Mouse (Mus musculus) CD4-positive helper T cell, adult 2 months (primary cell): Measurements from ENCODE around the gene Angptl4.
"Not testable (repeated sequence)": the region's sequence is repeated elsewhere in the genome, so short reads cannot be mapped to it uniquely, and the experiment has no call there.

Experiments used
- DNase-seq: peaks from one replicate; pipeline ENCODE4 v3.0.0-alpha.2; 2012; ENCODE audit warnings: low read depth, missing footprints, low spot score

The Angptl4 gene

GRCm38 (mm10) chr17:33781124-33781977 lies at the start of gene Angptl4:
TSS of gene Angptl4 (minus strand) at chr17:33781830.
- peak; percentile 82 for DNase-seq

DNA sequence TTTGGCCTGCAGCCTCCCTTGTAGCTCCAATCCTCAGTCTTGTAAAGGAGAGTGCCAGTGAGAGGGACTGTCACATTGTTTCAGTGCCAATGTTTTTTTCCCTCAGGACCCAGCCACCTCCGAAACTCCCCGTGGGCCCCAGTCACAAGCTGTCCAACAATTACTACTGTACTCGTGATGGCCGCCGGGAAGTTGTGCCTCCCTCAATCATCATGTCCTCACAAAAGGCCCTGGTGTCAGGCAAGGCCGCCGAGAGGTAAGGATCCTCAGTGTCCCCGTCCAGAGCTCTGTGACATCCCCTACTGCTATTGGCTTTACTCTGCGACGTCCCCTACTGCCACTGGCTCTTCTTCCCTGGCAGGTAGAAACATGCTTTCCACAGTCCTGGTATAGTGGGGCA lies 47.9 kb upstream of the Angptl4 start:
- no peak for DNase-seq

GRCm38 (mm10) chr17:33828892-33829291 lies 47.3 kb upstream of the Angptl4 start:
- DNase-seq, result no peak

- peak; percentile 81 for DNase-seq
These were observed 45.2 kb upstream of the Angptl4 start for GRCm38 (mm10) chr17:33826850-33827249.

DNA sequence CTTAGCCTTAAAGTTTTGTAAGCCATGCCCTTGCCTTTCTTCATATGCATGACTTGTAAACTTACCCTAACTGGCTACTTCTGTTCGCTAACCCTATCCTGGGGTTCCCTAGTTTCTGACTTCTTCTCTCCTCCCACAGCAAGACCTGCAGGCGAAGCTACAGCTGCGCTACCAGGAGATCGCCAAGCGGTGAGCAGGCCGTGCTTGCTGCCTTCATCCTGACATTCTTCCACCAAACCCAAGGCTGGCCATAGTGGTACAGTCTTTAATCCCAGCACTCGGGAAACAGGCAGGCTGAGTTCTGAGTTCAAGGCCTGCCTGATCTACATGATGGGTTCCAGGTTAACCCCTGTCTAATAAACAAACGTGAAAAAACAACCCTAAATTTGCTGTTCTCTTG lies 43.8 kb upstream of the Angptl4 start:
- DNase-seq, result no peak

DNA sequence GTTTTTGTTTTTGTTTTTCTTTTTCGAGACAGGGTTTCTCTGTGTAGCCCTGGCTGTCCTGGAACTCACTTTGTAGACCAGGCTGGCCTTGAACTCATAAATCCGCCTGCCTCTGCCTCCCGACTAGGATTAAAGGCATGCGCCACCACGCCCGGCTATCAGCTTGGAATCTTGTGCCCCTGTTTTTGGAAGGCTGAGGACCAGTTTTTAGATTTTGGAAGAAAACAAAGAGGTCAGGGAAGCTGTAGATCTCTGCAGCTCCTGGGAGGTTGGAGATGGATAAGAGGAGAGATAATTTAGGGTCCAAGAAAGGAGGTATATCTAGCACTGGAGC lies 43.3 kb upstream of the Angptl4 start:
- DNase-seq, result not testable (repeated sequence)

DNA sequence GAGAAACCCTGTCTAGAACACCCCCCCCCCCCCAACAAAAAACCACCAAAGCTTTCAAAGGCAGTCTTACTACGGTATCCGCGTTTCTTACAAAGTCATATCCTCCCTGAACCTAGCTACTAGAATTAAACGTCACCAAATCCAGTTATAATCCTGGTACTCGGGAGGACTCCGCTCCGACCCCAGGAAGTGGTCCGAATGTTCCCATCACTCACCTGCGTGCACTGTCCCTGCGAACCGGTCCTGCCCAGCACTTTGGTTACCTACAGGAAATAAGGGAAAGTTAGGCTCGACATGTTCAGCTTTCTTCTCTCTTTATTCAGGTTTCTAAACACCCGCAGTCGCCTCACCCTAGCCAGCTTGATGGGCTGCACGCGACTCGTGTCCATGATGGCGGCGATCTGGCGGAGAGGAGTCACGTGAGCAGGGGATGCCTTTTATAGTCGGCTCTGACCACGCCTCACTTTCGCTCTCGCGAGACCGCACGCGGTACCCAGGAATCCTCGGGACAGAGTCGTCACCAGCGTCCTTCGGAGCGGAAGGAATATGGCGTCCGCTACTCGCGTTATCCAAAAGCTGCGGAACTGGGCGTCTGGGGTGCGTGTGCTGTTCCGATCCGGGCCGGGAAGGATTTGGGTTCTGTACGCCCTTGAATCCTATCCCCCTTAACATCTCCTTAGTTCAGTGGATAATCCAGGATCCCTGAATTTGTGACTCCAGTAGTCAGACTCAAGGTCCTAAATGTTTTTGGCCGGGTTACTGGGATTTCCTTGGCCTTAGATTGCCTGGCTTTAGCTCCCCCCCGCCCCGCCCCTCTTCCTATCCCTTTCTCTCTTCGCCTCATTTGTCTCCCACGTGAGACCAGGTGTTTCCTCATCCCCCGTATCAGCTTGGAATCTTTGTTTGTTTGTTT lies 42.7 kb upstream of the Angptl4 start, which contains the start of the genes Rps28 and Ndufa7:
Gene Rps28 (minus strand): TSS at position 479 of the 913 bp plus-strand sequence.
Gene Ndufa7 (plus strand): TSS at position 489 of the 913 bp plus-strand sequence.
- DNase-seq, result peak; percentile 97

DNA sequence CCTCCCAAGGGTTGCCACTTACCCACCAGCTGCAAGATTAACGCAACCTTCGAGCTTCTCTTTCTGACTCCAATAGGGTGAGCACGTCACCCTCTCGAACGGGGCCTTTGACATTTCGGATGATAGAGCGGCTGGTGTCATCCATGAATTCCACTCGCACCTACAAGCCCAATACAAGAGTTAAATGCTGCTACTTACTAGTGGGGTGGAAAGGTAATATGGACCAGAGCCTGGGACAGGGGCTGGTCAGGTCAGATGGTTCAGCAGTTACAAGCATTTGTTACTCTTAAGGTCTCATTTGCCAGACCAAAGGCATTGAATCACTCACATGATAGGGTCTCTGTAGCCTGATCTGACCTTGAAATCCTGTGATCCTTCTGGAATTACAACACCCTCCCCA lies 41.5 kb upstream of the Angptl4 start:
- not testable (repeated sequence) for DNase-seq

GRCm38 (mm10) chr17:33822436-33822959 lies 40.9 kb upstream of the Angptl4 start:
- DNase-seq, result no peak

- no peak for DNase-seq
These were observed 36.5 kb upstream of the Angptl4 start for GRCm38 (mm10) chr17:33817969-33818643.

- DNase-seq, result peak; percentile 95
These were observed 35.7 kb upstream of the Angptl4 start for GRCm38 (mm10) chr17:33817184-33817968.

GRCm38 (mm10) chr17:33816612-33817011 lies 35.0 kb upstream of the Angptl4 start:
- DNase-seq, result no peak

GRCm38 (mm10) chr17:33815399-33815798 lies 33.8 kb upstream of the Angptl4 start:
- DNase-seq, result no peak

- DNase-seq, result no peak
These were observed 31.4 kb upstream of the Angptl4 start for GRCm38 (mm10) chr17:33812990-33813389.

DNA sequence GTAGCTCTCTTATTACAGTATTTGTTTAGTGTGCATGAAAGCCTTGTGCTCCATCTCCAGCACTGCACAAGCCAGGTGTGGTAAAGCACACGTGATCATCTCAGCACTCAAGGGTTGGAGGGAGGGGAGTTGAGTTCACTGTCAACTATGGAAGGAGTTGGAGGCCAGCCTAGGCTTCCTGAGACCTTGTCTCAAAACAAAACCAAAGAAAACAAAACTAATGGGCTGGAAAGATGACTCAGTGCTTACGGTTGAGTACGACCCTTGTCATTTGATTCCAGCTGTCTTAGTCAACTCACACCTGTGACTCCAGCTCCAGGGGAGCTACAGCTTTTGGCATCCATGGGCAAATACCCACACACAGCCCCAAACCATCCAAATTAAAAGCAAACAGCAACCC lies 30.8 kb upstream of the Angptl4 start:
- no peak for DNase-seq

DNA sequence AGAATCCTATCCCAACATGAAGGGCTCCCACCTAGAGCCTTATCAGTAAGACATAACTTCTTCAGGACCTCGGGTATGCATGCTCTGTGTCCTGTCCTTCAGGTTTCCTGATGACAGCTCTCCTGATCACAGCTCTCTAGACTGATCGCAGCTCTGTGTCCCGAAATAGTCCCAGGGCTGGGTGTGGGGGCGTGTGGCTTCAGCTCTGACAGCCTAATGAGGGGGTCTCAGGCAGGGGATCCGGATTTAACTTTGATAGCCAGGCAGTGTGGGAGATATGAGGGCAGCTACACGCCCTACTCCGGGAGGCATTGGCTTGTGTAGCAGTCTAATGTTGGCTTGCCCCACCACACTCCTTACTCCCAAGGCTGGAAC lies 29.5 kb upstream of the Angptl4 start:
- DNase-seq, result no peak

DNA sequence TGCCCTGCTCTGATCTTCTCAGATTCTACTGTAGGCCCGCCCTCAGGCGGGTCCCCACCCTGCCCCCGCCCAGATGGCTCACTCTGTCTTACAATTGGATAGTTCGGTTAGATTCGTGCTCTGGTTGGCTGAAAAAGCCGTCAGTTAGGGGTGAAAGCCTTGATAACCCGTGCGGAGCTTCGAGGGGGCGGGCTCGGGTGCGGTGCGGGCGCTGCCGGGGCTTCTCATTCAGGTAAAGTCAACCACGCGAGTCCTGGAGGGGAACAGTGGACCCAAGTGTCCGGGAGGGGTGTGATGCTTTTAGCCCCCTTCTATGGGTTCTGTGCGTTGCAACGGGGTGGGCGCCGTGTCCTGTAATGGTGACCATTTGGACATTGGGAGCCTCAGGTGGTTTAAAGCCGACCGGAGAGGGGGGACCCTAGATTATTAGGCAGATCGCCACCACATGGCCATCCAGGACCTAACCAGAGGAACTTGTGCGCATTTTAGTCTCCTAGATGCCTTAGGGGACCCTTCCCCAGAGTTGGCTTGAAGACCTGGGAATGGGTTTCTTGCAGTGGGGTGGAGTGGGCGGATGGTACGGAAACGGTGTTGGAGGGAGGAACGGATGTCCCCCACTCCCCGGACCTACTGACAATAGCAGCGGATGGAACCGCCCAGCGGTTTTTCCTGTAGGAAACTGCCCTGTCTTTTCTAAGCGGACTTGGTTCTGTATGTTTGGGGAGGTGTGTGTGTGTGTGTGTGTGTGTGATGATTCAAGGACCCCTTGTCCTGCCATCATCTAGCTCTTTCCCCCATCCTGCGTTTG lies 28.9 kb upstream of the Angptl4 start, which contains the start of gene Kank3:
Gene Kank3 (plus strand): TSS at position 186 of the 808 bp plus-strand sequence.
- DNase-seq, result peak; percentile 92

DNA sequence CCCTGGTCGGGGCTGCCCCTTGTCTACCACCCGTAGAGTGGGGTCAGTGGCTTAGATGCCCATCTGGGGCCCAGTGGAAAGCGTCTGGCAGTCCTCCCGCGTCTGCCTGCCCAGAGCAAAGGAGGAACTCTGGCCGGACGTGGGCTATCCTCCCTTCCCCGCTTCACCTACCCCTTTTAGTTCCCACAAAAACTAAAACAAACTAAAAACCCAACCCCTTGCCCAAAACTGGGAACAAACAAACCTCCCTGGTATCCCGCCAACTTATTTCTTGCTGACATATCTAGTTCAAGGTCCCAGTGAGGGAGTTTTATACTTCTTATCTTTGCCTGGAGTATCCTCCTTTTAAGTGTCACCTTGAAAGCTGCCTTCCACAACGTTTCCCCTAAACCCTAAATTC lies 26.6 kb upstream of the Angptl4 start:
- no peak for DNase-seq

GRCm38 (mm10) chr17:33807181-33807888 lies 25.7 kb upstream of the Angptl4 start:
- DNase-seq, result no peak
